Mouse (Mus musculus) cerebellum, postnatal 4 days (tissue): ENCODE results near the gene Ccdc17.

ENCODE experiments used
- DNase-seq, 2 experiments: peaks; one replicate each; pipeline ENCODE4 v3.0.0; 2022; ENCODE audit warnings: low spot score in 2 of 2, mixed read lengths in 1 of 2

The Ccdc17 gene

DNA sequence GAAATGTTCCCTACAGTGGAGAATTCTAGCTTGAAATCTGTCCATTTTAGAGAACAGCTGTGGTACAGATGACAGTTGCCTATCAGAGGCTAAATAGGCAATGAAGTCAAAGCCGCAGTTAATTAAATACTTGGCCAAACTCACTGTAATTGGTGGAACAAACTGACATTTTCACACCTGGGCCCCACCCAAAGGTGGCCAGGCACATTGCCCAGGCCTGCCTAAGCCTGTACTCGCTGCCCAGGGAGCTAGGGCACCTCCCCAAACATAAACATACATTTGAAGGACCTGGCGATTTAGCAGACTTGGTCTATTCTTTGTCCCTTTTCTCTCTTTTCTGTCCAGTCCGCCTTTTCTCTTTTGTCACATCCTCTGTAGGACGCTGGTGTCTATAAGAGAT is at the start of gene Ccdc17:
TSS of gene Ccdc17 (plus strand) at position 276 of the 400 bp plus-strand sequence.
- DNase-seq = no peak

DNA sequence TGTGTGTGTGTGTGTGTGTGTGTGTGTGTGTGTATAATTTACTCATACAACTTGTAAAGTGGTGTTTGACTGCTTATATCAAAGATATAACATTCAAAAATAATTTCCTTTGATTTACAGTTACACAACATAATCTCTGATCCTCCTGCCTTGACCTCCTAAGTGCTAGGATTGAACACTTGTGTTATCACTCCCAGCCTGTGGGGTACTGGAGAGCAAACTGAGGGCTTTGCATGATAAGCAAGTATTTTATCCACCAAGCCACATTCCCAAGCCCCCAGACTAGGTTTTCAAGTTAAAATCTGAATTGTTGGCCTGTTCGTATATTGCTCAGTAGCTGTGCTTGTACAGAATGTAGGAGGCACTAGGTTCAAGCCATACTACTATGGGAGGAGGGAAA is 46.0 kb upstream of the Ccdc17 start:
- no peak for DNase-seq

DNA sequence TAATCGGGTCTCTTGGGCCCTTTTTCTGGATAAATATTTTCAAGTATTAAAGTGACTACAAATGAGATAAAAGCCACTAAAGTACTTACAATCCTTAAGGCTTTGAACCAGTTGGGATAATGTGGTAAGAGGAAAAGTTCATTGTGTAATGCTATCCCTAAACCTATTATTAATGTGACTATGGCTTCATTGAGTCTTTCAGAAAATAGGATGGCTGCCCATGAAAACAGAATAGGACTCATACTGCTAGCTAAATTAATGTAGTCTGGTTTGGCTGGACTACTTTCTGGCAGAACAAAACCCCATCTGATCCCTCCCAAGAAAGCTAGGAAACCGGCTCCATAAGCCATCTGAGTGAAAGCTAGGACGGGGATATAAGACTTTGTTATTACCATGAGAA is 43.4 kb upstream of the Ccdc17 start:
- DNase-seq = no peak

DNA sequence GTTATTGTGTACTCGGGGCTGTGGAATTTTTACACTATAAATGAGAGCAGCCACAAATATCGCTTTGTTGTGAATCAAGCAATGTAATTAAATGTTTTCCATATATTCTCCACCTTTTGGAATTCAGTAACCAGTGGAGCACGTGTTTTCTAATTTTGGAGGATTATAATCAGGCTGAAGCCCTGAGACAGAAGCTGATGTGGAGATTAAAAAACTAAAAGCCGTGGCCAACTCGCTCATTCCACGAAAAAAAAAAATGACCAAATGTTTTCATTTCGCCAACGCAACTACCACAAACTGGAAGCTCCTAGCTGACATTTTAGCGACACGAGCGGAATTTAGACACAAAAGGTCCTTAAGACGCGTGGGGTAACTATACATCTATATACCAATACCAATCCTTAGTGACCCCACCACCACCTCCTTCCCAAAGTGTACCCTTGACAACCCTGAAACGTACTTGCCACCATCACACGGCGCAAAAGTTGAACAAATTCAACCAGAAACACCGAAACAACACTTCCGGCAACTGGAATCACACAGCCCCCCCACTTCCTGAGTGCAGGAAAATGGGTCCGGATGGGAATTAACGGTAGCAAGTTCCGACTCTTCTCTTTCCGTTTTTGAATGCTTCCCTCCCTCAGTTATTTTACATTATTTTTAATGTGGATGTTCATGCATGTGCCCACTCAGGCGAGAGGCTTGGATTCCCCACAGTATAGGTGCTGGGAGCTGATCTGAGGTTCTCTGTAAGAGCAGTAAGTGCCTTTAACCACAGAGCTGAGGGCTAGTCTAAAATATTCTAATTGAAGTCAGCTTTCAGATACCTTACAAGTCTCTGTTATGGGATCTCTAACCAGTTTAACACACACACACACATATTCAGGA is 40.8 kb upstream of the Ccdc17 start, which contains the start of gene Tmem69:
TSS of gene Tmem69 (minus strand) at position 524 of the 888 bp plus-strand sequence.
- DNase-seq = peak; percentile 56 to 71

DNA sequence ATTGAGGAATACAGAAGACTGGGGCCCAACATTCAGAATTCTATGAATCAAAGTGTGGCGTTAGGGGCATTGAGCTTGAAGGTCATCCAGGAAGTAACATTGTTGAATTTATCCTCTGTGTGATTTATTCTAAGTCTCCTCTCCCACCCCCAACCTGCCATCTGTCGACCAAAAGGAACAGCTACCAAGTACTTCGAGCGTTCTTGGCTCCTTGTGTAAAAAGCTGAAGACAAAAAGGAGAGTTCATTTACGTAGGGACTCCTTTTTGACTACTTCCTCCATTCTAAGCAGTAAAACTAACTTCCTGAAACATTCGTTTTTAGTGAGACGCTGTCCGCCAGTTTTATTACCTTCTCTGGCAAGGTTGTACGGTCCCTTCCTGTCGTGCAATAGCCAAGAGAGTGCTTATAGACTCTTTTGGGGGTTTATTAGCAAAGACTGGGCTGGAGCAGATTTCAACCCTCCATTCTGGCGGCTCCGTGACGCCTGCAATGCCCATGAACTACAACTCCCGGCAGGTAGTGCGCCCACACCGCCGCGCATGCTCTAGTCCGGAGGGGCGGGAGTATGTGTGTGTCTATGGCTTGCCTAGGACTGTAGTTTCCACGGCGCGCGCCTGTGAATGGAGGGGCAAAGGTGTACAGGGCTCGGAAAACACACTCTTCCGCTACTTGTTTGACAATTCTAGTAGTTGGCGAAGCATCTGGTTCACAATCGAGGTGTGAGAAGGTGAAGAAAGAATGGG is 39.7 kb upstream of the Ccdc17 start:
- DNase-seq = peak; percentile 80 to 91

DNA sequence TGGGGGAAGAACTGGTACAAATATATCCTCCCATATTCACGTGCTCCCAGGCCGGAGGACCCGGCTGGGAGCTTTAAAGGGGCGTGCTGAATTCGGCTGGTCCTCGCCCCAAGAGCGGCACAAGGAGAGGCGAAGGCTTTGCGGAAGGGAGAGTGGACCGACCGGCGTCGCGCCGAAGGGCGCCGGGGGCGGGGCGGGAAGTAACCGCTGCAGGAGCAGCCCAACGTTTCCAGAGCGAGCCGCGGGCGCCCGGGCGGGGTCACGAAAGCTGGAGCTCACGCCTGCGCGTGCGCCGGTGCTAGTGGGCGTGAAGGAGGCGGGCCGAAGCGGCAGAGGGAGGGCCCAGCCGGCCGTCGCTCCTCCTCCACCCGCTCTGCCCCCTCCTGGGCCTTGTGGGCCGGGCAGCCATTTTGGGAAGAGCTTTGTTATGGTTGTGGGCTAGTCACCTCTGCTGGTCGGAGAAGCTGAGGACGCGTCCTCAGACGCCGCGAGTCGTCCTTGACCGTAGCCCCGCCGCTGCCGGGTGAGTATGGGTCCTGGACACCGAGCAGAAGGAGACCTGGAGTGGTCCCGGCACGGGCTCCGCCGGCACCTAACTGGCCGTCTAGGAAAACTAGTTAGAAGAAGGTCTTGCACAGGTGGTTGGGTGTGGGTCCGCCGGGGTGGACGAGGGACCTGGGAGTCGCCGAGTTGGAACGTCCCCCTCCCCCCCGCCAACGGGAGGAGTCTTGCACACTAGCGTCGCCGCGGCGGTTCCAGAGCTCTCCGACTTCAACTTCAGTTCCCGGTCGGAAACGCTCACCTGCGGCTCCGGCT is 38.9 kb upstream of the Ccdc17 start, which contains the start of gene Gpbp1l1:
TSS of gene Gpbp1l1 (plus strand) at position 353 of the 816 bp plus-strand sequence.
- peak; percentile 96 to 97 for DNase-seq

DNA sequence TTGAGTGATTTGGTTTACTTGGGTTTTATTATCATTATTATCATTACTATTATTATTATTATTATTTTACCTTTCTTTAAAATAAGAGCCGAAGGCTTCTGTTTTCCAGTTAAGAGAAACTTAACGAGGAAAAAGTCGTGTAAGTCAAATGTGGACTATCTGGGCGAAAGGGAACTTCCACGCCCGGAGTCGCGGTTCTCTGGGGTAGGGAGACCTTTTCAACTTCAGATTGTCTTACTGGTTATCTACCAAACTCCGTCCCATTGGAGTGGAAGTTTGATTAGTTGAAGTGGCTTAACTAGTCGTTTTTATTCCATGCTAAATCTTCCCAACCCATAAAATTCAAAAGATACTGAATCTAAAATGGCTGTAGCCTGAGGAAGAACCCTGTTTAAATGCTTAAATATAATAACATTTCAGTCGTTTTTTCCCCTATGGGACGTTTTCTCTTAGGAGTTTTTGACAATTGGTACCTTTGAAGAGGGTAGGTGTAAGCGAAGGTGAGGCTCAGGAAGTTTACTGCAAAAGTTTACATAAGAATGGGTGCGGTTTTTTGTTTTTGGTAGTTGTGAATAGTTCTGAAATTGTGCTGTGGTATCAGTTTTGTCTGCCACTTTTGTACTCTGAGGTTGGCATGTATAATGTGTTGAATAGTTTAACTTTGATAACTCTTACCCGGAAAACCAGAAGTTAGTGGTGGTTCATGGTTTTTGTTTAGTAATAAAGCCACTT is 38.1 kb upstream of the Ccdc17 start:
- DNase-seq = no peak

DNA sequence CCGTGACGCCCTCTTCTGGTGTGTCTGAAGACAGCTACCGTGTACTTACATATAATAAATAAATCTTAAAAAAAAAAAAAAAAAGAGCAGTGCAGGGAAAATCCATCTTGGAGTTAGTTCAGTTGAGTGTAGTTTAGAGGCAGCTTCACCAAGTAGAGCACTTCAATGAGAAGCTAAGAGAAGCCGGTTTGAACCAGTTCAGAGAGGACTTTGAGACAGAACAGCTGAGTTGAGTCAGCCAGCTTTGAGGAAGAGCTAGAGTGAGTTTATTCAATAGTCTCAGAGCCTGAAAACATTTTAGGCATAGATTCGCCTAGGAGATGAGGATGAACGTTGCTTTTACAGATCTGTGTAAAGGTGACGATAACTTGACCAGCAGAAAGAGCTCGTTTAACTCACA is 661 bp upstream of the Ccdc17 start:
- DNase-seq = no peak

DNA sequence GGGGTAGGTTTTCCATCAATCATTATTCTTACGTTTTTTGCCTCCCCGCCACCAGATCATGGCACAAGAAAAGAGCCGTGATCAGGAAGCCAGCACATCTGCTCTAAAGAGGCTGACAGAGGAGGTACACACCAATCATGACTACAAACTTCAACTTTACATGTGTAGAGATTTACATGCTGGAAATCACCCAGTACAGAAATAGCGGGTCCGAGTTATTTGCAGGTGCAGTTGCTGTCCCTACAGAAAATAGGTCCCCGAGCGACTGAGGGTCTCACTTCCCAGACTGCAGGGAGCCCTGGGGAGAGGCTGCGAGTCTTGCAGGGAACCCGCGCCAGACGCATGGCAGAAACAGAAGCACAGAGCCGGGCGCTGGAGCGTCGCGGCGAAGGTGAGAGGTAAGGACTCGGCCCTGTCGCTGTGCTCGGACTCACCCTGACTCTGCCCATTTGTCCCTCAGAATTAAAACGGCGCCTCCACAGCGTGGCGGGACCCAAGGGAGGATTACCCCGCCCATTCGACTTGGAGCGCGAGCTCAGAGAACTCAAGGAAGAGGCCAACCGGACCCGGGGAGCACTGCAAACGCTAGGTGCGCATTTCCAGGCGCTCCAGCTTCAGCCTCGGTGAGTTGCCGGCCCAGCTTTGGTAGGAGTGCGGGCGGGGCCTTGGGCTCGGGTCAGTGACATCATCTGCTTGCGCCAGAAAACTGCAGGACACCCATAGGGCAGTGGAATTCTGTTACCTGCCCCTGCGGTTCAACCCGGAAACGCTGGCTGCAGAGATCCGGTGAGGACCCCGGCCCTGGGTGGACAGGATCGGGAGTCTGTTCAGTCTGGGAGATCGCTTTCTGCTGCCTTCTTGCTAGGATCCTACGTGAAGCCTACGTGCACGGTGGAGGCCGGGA is 776 bp downstream of the Ccdc17 start:
- peak; percentile 77 to 84 for DNase-seq

DNA sequence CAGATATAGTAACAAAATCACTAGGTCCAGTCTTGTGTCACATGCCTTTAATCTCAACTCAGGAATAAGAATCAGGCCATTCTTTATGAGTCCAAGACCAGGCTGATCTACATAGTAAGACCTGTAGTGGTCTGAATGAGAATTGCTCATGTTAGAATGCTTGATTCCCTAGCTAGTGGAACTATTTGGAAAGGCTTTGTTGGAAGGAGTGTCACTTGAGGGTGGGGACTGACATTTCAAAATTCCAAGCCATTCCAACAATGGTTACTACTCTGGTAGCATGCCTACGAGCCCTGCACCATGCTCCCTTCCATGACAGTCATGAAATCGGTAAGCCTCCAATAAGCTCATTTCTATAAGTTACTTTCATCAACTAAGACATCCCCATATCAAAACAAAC is 16.2 kb downstream of the Ccdc17 start:
- no peak for DNase-seq

DNA sequence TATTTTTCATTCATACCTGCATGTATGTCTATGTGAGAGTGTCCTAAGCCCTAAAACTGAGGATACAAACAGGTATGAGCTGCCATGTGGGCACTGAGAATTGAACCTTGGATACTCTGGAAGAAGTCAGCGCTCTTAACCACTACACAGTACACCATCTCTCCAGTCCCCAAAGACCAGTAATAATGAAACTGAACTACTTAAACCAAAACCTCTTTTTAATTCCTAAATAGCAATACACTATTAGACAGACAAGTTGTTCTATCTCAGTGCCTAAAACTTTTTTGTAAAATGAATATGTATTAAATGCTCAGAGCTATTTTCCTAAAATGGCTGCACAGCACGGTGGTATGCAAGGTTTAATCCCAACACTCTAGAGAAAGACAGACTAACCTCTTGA is 18.8 kb downstream of the Ccdc17 start:
- no peak for DNase-seq

DNA sequence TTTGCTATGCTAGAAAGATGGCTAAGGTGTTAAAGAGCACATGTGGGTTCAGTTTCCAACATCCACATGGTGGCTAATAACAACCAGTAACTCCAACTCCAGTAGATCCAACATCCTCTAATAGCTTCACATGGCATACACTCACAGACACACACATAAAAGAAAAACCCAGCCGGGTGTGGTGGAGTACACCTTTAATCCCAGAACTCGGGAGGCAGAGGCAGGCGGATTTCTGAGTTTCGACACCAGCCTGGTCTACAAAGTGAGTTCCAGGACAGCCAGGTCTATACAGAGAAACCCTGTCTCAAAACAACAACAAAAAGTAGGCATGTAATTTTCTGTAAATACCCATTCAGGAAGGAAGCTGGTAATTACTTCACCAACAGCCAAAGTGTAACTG is 28.4 kb downstream of the Ccdc17 start:
- no peak for DNase-seq

DNA sequence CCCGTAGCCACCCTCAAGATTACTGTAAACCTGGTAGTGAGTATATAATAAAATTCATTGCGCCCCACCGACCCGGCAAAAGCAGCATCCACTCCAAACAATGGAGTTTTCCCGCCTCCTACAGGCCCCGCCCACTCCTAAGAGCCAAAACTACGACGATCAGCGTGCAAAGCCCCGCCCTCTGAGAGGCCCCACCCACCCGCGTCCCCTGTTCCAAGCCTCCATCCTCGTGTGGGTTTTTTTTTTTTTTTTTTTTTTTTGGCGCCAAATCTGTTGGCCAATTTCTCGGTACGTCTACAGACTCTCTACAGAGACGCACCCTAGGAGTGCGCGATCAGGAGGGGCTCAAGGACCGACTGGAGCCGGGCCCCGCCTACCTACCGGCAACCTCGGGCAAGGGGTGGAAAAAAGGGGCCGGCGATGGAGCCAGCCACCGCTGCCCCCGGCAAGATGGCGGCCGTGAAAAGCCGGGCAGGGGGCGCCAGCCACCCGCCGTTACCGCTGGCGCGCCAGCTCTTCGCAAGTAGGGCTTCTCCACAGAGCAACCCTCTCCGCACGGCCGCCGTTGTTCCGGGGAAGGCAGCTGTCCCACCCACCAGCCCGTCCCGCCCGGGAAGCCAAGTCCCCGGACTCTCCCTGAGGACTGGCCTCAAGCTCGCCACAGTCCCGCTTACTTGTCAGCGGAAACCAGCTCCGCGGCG is 30.4 kb downstream of the Ccdc17 start:
- DNase-seq = peak; percentile 42 to 80

DNA sequence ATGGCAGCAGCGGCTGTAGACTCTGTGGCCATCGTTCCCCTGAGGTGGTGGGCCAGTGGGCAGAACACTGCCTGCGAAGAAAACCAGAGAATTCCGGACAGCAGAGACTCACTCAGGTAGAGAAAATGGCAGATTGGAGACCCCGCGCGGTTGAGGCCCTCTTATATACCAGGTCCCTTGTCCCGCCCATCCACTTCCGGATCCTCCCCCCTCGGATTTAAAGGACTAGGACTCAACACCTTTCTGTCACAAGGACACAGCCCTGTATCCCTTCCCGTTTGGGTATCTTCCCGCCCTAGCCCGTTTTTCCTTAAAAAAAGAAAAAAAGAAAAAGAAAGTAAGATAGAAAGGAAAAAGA is 30.9 kb downstream of the Ccdc17 start:
- DNase-seq = peak; percentile 69 to 86

DNA sequence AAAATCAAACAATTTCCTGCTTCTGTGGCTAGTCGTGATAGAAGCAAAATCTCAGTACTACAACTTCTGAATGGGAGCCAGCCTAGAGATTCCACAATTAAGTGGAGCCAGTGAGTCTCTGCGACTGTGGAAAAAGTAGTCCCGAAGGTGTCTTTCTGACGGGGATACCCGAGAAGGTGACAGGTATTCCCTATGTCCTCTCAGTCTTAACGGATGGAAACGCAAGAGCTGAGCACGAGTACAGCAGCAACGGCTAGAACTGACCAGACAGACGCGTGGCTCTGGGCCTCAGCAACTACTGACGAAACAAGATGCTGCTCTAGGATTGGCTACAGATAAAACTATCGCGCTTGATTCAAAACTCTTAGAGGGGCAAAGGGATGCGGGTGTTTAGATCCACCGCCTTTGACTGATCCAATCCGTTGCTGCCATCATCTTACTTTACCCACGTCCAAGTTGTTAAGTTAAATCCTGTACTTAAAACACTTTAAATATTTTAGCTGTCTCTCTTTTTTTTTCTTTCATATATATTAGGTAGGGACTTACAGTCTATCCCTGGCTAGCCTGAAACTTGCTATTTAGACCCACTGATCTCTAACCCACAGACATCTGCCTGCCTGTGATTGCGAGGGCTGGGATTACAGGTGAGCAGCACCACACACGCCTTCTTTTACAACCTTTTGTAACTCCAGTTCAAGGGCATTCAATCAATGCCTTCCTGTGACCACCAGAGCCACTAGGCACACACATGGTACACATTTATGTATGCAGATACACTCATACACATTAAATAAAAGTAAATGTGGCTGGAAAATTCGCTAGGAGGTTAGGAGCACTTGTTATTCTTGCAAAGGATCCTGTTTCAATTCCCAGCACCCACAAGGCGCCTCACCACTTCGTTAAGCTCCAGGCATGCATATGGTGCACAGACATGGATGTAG is 31.5 kb downstream of the Ccdc17 start, which contains the start of gene Nasp:
TSS of gene Nasp (minus strand) at position 220 of the 941 bp plus-strand sequence.
- peak; percentile 32 to 67 for DNase-seq

DNA sequence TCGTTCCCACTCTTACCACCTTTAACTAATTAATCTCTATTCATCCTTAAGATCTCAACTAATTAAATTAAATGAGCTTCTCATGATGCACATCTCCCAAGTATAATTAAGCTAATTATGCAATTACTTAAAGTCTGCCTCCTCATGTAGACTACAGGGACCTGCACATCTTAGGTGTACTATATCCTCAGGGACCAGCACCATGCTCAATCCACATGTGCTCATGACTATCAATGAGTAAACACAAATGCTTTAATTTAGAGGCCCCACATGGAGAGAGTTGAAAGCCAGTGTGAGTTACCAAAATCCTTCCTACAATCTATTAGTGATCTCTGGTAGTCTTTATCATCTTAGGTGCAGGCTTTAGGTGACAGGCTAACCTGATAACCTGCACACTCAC is 38.7 kb downstream of the Ccdc17 start:
- no peak for DNase-seq

DNA sequence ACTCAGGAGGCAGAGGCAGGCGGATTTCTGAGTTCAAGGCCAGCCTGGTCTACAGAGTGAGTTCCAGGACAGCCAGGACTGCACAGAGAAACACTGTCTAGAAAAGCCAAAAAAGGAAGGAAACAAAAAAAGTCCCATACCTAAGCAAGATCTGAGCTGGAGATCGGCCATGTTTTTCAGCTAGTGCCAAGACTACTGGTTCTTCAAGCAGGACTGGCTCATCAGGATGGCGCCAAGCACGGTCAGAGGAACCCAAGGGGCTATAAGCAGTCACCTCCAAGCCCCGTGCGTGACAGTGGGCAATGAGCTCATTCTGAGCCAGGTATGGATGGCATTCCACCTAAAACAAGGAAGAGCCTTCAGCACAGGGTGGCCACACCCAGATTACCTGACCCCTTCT is 42.4 kb downstream of the Ccdc17 start:
- DNase-seq = no peak

DNA sequence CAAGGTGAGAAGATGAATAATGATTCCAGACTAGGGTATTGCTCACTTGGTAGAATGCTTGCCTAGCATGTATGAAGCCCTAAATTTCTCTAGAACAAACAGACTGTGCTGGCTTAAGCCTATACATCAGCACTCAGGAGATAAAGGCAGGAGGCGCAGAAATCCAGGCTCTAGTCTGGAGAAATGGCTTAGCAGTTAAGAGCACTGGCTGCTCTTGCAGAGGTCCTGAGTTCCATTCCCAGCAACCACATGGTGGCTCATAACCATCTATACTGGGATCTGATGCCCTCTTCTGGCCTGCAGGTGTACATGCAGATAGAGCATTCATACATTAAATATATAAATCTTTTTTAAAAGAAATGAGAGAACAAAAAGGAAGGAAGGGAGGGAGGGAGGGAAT is 45.6 kb downstream of the Ccdc17 start:
- no peak for DNase-seq
